In the genomic region with DNA sequence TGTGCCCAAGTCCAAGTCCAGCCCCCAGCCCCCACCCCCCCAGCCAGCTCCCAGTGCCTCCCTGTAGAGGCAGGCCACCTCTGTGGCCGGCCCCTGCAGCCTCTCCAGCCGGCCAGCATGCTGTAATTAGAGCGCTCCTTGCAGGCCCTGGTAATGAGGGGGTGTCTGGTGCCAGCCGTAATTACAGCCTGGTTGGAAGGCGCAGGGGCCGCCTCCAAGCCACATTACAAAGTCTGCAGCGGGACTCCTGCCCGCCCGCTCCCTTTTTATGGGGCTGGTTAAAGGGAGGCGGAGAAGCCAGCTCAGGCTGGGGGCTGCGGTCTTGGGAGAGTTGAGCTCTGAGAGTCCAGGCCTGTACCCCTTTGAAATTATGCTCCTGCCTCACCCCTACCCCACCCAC, we compare ENCODE assay signal across 9 mouse cellular contexts. TPM values are rescaled to one million over a fixed set of nuclear protein-coding genes. Genes with fewer than 3 reads are reported as not detected.
DNase-seq lines count a peak whose midpoint lies in the region; ATAC-seq and TF ChIP-seq lines count a peak whose summit lies in the region.
"Had no signal": no experiment of that assay in that cellular context is flagged by ENCODE, and none has a peak within 500 bp of the region (broad histone marks: within the 10 kb centered on the region; RNA-seq: fewer than 3 reads in every experiment).

No protein-coding gene starts in this region.

- WGBS in kidney, embryonic 15.5 days: 31% methylated on average over 11 of the region's 11 CpGs

- H3K4me1 ChIP-seq in kidney, embryonic 15.5 days: peaks cover 68% of the 10 kb centered on the region
- peaks cover 74% of the 10 kb centered on the region for H3K4me1 ChIP-seq in E14TG2a.4 (replicated peaks; ENCODE audit: low read depth, low read length)

- no peak overlapping the region for H3K4me2 ChIP-seq in kidney, embryonic 15.5 days

- no peak overlapping the region for H3K4me3 ChIP-seq in kidney, embryonic 15.5 days (replicated peaks)
- H3K4me3 ChIP-seq in E14TG2a.4 (replicated peaks; ENCODE audit: low read length): peak overlapping the region; percentile 14

- no peak for TF ChIP-seq CTCF in E14TG2a.4 (conservative IDR thresholded peaks at IDR 0.05; ENCODE audit: low read length)

- peak overlapping the region; percentile 42 for H3K27ac ChIP-seq in kidney, embryonic 15.5 days

- H3K36me3 ChIP-seq in kidney, embryonic 15.5 days: no peaks in the 10 kb centered on the region
- no peaks in the 10 kb centered on the region for H3K36me3 ChIP-seq in E14TG2a.4 (ENCODE audit: insufficient read depth, low read length)

- no peak for DNase-seq in kidney, adult 8-10 months
- peak; percentile 50 for DNase-seq in embryo, embryonic 10.5 days (ENCODE audit: low spot score)
- peak; percentile 22 to 26 for DNase-seq in frontal cortex, postnatal 14 days (ENCODE audit: low spot score in 2 of 2)
- DNase-seq in spleen, postnatal 14 days (ENCODE audit: low spot score in 2 of 2): no peak
- no peak for DNase-seq in yolk sac, embryonic 10.5 days (ENCODE audit: low spot score)
- DNase-seq in adrenal gland, postnatal 4 days (ENCODE audit: low spot score in 2 of 2): no peak
- DNase-seq: gastrocnemius, postnatal 10 days had no signal

- H3K27me3 ChIP-seq in kidney, embryonic 15.5 days: peaks cover 14% of the 10 kb centered on the region; the same call in 1 of the 2 replicates
- H3K27me3 ChIP-seq in E14TG2a.4 (ENCODE audit: insufficient read depth, low read length): peaks cover 56% of the 10 kb centered on the region

- H3K9me3 ChIP-seq in kidney, embryonic 15.5 days (replicated peaks): no peaks in the 10 kb centered on the region
- H3K9me3 ChIP-seq in E14TG2a.4 (ENCODE audit: low read length): no peaks in the 10 kb centered on the region

- no peak overlapping the region for H3K9ac ChIP-seq in kidney, embryonic 15.5 days

- ATAC-seq in kidney, embryonic 15.5 days (replicated peaks; ENCODE audit: low FRiP score): peak; percentile 57

RNA-seq across cellular contexts. Expression of a gene that starts 37.0 kb away (rescaled TPM):
- polyA plus RNA-seq in kidney, embryonic 15.5 days (2015; fragmentation: Nextera tagmentation; extraction: Ambion mirVana): 9.2 and 10.0 TPM in 2 replicates
- 10 to 100 TPM; 13.3 to 17.6 TPM for total RNA-seq in adrenal gland, postnatal 4 days (2021)

RNA-seq across cellular contexts. Expression of a gene that starts 41.8 kb away (rescaled TPM):
- polyA plus RNA-seq in kidney, embryonic 15.5 days (2015; fragmentation: Nextera tagmentation; extraction: Ambion mirVana): 13.4 and 15.5 TPM in 2 replicates
- total RNA-seq in adrenal gland, postnatal 4 days (2021): 10 to 100 TPM; 26.7 to 32.3 TPM

Comparison
In these comparisons a context has a peak if more than half of its experiments do, and no peak if none do; other contexts are left out.
1. DNase-seq: peak in embryo, embryonic 10.5 days (single experiment) and frontal cortex, postnatal 14 days (2 of 2); none in kidney, adult 8-10 months (0 of 2), spleen, postnatal 14 days (0 of 2), yolk sac, embryonic 10.5 days (single experiment) and adrenal gland, postnatal 4 days (0 of 2).